Mouse (Mus musculus): ENCODE measurements around the gene Cxcl17. TPM values are rescaled to one million over a fixed set of nuclear protein-coding genes. Genes with fewer than 3 reads are reported as not detected.
A peak's percentile ranks its signal among the peaks of the same experiment; 100 is the strongest.

The Cxcl17 gene
- polyA plus RNA-seq, 1 experiment from 2014 or later: 0.40 TPM

DNA sequence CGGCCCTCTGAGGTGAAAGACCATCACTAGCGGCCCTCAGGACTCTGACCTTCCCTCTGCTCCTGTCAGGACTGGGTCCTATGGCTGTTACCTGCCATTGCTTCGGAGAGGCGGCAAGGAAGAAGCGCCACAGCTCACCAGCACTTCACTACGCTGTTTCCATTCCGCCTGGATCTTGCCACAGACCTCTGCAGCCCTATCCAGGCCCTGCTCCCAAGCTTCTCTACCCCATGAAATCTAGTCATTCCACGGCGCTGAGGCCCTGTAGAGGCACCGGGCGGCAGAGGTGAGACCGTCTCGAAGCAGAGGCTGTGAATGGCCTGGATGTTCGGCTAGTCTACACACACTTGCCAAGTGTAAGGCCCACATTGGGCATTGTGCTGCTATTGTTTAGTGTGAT lies 16.1 kb downstream of the Cxcl17 start:
- WGBS: 91% methylated on average over 14 of the region's 14 CpGs
- no peaks in the 10 kb centered on the region for H3K27me3 ChIP-seq (replicated peaks)
- H3K27ac ChIP-seq (replicated peaks): peak overlapping the region; percentile 61; the same call in 1 of the 2 replicates
- no peak for ATAC-seq (ENCODE audit: extremely low read depth, insufficient number of reproducible peaks, low FRiP score, low TSS enrichment)
- 0 out of 2 replicates have a peak overlapping the region, but pooled peaks have one; percentile 62 for H3K9ac ChIP-seq
- peak overlapping the region; percentile 90 for H3K4me2 ChIP-seq
- no peaks in the 10 kb centered on the region for H3K9me3 ChIP-seq
- peaks cover 20% of the 10 kb centered on the region for H3K4me1 ChIP-seq
- H3K4me3 ChIP-seq: peak overlapping the region; percentile 70
- no peaks in the 10 kb centered on the region for H3K36me3 ChIP-seq

DNA sequence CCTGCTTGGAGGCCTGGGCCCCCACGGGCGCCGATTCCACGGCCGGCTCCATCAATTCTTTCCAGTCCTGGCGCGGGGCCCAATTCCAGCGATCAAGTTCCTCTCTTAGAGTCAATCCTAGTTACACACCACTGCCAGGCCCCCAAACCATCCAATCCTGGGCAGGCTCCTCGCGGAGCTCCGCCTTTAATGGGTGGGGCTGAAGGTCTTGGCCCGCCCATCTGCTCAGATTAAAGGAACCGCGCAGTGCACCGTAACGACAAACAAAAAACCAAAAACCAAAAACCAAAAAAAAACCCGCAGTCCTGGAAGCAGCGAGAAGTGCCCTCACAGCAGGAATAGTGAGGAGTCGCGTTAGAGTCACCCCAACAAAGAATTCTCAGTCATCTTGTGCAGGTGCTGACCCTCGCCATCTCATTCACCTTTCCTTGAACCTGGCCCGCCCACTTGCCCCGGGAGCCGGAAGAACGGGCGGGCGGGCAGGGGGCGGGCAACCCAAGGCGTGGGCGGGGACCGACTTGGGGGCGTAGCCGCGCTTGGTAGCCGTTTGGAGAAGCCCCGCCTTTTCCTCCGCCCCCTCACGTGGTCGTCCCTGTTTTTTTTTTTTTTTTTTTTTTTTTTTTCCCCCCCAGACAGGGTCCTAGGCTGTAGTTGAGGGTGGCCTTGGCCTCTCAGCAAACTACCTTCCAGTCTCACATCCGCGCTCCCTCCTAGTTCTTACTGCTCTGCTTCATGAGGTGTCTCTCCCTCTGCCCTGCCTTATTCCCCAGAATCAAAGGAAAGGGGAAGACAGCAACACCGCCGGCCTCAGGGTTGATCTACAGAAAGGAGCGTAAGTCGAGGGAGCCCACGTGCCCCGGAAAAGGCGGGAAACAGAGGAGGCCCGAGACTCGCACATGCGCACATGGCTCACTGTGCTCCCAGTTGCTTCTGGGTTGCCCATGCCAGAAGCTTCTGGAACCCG lies 16.8 kb downstream of the Cxcl17 start:
- H3K9ac ChIP-seq: peak overlapping the region; percentile 87
- H3K4me1 ChIP-seq: peaks cover 24% of the 10 kb centered on the region
- 6% methylated on average over 51 of the region's 52 CpGs for WGBS
- H3K9me3 ChIP-seq: no peaks in the 10 kb centered on the region
- ATAC-seq (ENCODE audit: extremely low read depth, insufficient number of reproducible peaks, low FRiP score, low TSS enrichment): peak; percentile 92
- H3K27me3 ChIP-seq (replicated peaks): no peaks in the 10 kb centered on the region
- peak overlapping the region; percentile 70 for H3K4me3 ChIP-seq
- peak overlapping the region; percentile 90 for H3K4me2 ChIP-seq
- peak overlapping the region; percentile 61 for H3K27ac ChIP-seq (replicated peaks)
- H3K36me3 ChIP-seq: no peaks in the 10 kb centered on the region

DNA sequence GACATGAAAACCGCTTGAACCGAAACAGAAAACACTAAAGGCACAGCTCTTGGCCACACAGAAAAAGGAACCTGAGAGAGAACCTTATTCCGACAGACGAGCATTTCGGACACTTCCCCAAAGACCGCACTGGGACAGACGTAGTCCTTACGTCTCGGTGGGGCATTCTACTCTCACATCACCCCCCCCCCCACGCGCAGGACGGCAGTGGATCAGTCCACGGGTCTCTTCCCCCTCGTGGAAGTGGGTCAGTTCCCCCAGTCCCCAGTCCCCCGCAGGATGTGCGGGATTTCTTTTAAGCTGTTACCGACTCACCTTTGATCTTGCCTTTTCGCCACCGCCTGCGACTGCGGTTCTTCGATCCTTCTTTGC lies 17.5 kb downstream of the Cxcl17 start:
- Histone ChIP-seq H3K36me3 (no peaks in the 10 kb centered on the region), H3K9me3 (no peaks in the 10 kb centered on the region), H3K4me3 (peak overlapping the region; percentile 70), H3K9ac (peak overlapping the region; percentile 87), H3K4me1 (peaks cover 31% of the 10 kb centered on the region), H3K4me2 (peak overlapping the region; percentile 90), H3K27ac (replicated peaks) (peak overlapping the region; percentile 29; the same call in 1 of the 2 replicates), H3K27me3 (replicated peaks) (no peaks in the 10 kb centered on the region)
- no peak for ATAC-seq (ENCODE audit: extremely low read depth, insufficient number of reproducible peaks, low FRiP score, low TSS enrichment)
- WGBS: under 1% methylated on average over 22 of the region's 22 CpGs

DNA sequence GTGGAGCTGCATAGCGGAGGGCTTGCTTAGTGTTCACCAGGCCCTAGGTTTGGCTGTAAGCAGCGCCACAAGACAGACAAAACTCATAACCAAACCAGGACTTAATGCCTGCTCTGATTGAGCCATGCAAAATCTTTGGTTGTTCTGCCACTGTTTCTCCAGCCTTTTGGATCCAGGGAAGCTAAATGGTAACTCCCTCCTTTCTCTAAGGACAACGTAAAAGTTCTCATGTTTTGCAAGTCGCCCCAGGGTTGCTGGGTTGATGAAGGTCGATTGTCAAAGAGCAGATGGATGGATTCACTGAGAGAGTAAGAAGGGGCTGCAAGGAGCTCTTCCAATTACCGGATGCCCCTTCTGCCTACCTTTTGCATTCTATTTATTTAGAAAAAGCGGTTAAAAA lies 17.9 kb downstream of the Cxcl17 start:
- no peak overlapping the region; the same call in 1 of the 2 replicates for H3K27ac ChIP-seq (replicated peaks)
- H3K4me3 ChIP-seq: peak overlapping the region; percentile 70
- 18% methylated on average over 7 of the region's 7 CpGs for WGBS
- ATAC-seq (ENCODE audit: extremely low read depth, insufficient number of reproducible peaks, low FRiP score, low TSS enrichment): no peak
- peaks cover 35% of the 10 kb centered on the region for H3K4me1 ChIP-seq
- H3K36me3 ChIP-seq: no peaks in the 10 kb centered on the region
- no peaks in the 10 kb centered on the region for H3K9me3 ChIP-seq
- peak overlapping the region; percentile 87 for H3K9ac ChIP-seq
- peak overlapping the region; percentile 90 for H3K4me2 ChIP-seq
- no peaks in the 10 kb centered on the region for H3K27me3 ChIP-seq (replicated peaks)

DNA sequence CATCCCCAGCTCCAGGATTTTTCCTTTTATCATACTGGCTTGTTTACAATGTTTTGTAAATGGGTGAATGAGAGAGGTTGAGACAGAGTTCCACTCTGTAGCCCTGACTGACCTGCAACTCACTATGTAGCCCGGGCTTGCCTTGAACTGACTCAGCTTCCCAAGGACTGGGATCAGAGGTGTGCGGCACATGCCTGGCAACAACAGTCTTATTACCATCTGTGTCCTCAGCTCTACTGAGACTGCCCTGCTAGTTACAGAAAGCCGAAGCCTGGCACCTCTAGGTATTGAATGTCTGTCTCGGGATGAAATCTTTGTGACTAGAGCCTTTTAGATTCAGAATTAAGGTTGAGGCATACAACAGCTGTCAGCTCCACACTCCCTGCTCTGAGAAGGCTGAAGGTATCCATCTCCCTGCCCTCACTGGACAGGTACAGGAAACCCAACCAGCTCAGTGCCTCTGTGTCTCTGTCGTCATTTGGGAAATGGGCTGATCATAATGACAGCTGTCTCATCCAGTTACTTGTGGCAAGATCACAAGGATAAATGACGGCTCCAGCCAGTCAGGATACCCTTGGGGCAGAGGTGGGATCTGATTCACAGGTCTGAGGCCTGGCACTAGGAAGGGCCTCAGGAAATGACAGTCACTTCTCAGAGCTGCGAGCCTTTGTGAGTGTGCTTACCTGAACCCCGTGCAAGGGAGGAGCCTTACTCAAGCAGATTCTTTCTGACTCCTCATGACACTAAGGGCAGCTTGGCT lies 19.1 kb downstream of the Cxcl17 start:
- 71% methylated on average over 8 of the region's 8 CpGs for WGBS
- Histone ChIP-seq H3K4me2 (peak overlapping the region; percentile 90), H3K4me3 (peak overlapping the region; percentile 70; the same call in 1 of the 2 replicates), H3K4me1 (peaks cover 42% of the 10 kb centered on the region), H3K9me3 (no peaks in the 10 kb centered on the region), H3K36me3 (no peaks in the 10 kb centered on the region), H3K27me3 (replicated peaks) (no peaks in the 10 kb centered on the region), H3K27ac (replicated peaks) (no peak overlapping the region), H3K9ac (peak overlapping the region; percentile 87)
- ATAC-seq (ENCODE audit: extremely low read depth, insufficient number of reproducible peaks, low FRiP score, low TSS enrichment): no peak

DNA sequence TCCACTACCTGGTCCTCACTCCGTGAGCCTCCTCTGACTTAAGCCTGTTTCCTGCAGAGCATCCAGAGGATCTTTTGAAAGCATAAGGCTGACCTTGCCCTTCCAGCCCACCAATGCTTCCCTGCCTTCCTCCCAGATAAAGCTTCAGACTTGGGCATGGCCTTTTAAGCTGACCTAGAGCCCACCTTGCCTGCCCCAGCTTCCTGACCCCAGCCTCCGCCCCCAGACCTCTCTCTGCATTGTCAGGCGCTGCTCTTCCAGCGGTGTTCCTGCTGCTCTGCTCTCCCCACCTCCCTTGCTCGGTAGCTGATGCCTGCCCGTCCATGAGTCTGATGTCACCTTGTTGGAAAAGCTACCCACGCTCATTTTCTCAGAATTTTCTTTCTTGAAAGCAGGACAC lies 19.8 kb downstream of the Cxcl17 start:
- ATAC-seq (ENCODE audit: extremely low read depth, insufficient number of reproducible peaks, low FRiP score, low TSS enrichment): no peak
- WGBS: 54% methylated on average over 7 of the region's 7 CpGs
- Histone ChIP-seq H3K27ac (replicated peaks) (no peak overlapping the region), H3K4me1 (peaks cover 42% of the 10 kb centered on the region), H3K4me3 (no peak overlapping the region), H3K36me3 (peaks cover 5% of the 10 kb centered on the region), H3K27me3 (replicated peaks) (no peaks in the 10 kb centered on the region), H3K9me3 (no peaks in the 10 kb centered on the region), H3K4me2 (no peak overlapping the region), H3K9ac (0 out of 2 replicates have a peak overlapping the region, but pooled peaks have one; percentile 87)

DNA sequence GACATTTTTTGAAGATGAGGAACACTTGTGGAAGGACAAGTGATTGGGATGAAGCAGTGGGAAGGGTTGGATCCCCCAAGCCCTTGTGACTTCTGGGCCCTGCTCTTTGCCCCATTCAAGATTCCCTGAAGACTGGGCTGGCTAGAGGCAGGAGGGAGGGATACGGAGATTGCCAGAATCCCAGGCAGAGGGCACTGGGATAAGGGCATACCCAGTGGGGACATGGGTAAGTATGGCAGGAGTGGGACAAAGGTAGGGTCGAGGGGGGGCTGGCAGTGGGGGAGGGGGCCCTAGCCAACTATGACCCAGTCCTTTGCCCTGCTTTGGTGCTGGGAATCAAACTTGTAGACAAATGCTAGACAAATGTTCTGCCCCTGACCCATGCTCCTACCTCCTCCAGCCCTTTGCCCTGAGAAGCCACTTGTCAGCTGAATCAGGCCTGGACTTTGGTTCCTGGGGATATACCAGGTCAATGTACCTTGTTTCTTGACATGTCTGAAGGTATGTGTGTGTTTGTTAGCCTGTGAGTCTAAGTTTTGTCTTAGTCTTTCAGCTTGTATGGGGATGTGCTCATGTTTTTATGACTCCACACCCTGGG lies 20.7 kb downstream of the Cxcl17 start:
- H3K9me3 ChIP-seq: no peaks in the 10 kb centered on the region
- H3K9ac ChIP-seq: no peak overlapping the region
- no peak overlapping the region for H3K27ac ChIP-seq (replicated peaks)
- peaks cover 45% of the 10 kb centered on the region for H3K4me1 ChIP-seq
- 69% methylated on average over 2 of the region's 2 CpGs for WGBS
- no peak overlapping the region for H3K4me2 ChIP-seq
- no peaks in the 10 kb centered on the region for H3K27me3 ChIP-seq (replicated peaks)
- peaks cover 14% of the 10 kb centered on the region for H3K36me3 ChIP-seq
- no peak overlapping the region for H3K4me3 ChIP-seq
- ATAC-seq (ENCODE audit: extremely low read depth, insufficient number of reproducible peaks, low FRiP score, low TSS enrichment): no peak

DNA sequence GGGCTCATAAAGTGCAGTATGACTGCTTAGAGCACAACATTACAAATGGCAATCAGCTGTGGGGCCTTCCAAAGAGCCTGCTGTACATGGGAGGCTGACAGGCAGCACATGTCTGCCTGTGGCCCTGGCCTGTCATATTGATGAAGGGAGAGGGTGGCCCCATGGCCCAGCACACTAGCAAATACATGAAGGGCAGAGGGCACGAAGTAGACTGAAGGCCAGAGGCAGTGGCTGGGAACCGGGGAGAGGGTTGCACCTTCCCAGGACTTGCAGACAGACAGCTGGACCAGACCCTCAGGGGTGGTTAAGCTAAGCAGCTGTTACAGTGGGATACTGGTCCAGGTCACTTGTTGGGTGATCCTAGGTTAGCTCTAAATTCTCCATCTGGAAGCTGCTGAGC lies 21.7 kb downstream of the Cxcl17 start:
- Histone ChIP-seq H3K27ac (replicated peaks) (no peak overlapping the region), H3K4me3 (no peak overlapping the region), H3K36me3 (peaks cover 15% of the 10 kb centered on the region), H3K9me3 (no peaks in the 10 kb centered on the region), H3K4me1 (peaks cover 49% of the 10 kb centered on the region), H3K9ac (peak overlapping the region; percentile 52; the same call in 1 of the 2 replicates), H3K4me2 (no peak overlapping the region), H3K27me3 (replicated peaks) (no peaks in the 10 kb centered on the region)
- no peak for ATAC-seq (ENCODE audit: extremely low read depth, insufficient number of reproducible peaks, low FRiP score, low TSS enrichment)
- WGBS: 64% methylated on average over 2 of the region's 2 CpGs

DNA sequence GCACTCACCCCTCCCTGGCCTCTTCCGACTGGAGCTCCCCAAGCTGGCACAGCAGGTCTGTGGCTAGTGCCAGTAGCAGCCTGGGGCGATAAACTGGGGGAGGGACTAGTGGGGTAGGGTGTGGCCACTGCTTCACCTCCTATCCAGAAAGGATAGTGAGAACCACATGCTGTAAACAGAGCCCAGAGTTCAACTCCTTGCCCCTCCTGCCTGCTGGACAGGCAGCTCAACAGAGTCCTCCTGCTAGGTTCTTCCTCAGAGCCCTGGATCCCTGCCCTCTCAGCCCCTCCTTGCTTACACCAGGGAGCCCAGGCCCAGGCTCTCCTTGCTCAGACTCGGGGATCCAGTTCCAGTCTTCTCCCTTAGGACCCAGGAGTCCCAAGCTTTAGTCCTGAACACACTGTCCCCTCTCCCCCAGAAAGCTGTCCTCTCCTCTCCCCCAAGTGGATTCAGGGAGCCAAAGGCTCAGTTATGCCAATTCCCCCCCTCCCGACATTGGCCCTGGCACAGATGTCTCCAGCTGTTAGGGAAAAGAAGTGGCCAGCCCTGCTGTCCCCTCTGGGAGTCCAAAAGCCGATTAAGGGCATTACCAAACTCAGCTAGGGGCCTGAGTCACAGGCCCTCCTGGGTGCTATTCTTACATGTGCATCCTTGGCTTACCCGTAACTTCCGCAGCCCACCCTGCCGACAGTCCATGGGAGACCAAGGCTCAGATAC lies 22.5 kb downstream of the Cxcl17 start:
- 41% methylated on average over 8 of the region's 8 CpGs for WGBS
- Histone ChIP-seq H3K36me3 (peaks cover 19% of the 10 kb centered on the region), H3K27me3 (replicated peaks) (no peaks in the 10 kb centered on the region), H3K4me3 (no peak overlapping the region), H3K4me2 (no peak overlapping the region), H3K27ac (replicated peaks) (no peak overlapping the region; the same call in 1 of the 2 replicates), H3K9me3 (no peaks in the 10 kb centered on the region), H3K4me1 (peaks cover 57% of the 10 kb centered on the region), H3K9ac (peak overlapping the region; percentile 52)
- ATAC-seq (ENCODE audit: extremely low read depth, insufficient number of reproducible peaks, low FRiP score, low TSS enrichment): no peak

DNA sequence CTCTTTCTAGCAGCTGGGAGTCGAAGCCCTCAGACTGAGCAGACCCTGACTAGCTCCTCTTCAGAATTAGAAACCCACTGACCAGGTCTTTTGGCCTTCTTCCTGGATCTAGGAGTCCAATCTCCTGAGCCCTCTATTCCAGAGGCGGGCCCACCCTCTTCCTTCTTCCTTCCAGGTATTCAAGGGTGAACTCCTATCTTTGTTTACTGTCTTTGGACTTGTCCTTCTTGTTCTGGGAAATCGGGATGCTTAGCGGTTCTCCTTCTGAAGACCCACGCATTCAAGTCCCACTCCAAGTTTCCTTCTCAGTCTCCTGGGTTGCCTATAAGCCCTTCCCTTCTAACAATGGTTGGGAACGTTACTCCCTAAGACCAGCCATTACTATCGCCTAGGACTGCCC lies 23.8 kb downstream of the Cxcl17 start:
- peaks cover 48% of the 10 kb centered on the region for H3K4me1 ChIP-seq
- no peaks in the 10 kb centered on the region for H3K9me3 ChIP-seq
- peaks cover 32% of the 10 kb centered on the region for H3K36me3 ChIP-seq
- H3K9ac ChIP-seq: no peak overlapping the region
- H3K27me3 ChIP-seq (replicated peaks): no peaks in the 10 kb centered on the region
- no peak overlapping the region for H3K4me3 ChIP-seq
- 76% methylated on average over 7 of the region's 7 CpGs for WGBS
- H3K27ac ChIP-seq (replicated peaks): no peak overlapping the region
- no peak for ATAC-seq (ENCODE audit: extremely low read depth, insufficient number of reproducible peaks, low FRiP score, low TSS enrichment)
- H3K4me2 ChIP-seq: no peak overlapping the region

Measured in heart, embryonic 13.5 days (tissue).